ENCODE assay signal across 8 mouse cellular contexts in genomic region chr12:71768890-71769289, GRCm38 (mm10).
DNase-seq lines count a peak whose midpoint lies in the region; ATAC-seq and TF ChIP-seq lines count a peak whose summit lies in the region.

No protein-coding gene starts in this region.

- peak overlapping the region; percentile 35 for H3K4me3 ChIP-seq in heart, embryonic 12.5 days
- H3K4me3 ChIP-seq in G1E (ENCODE audit: low read depth, low read length): no peak overlapping the region
- no peak overlapping the region for H3K4me3 ChIP-seq in hindbrain, embryonic 12.5 days

- no peak for ATAC-seq in heart, embryonic 12.5 days (ENCODE audit: insufficient number of reproducible peaks, low FRiP score)
- no peak for ATAC-seq in G1E (ENCODE audit: extremely low read depth, insufficient number of reproducible peaks, low FRiP score, poor library complexity, severe bottlenecking)
- ATAC-seq in hindbrain, embryonic 12.5 days (ENCODE audit: low FRiP score): no peak; the same call in 1 of the 2 replicates
- ATAC-seq in megakaryocyte-erythroid progenitor cell, adult 5-6 weeks (replicated peaks; ENCODE audit: low FRiP score, low TSS enrichment, poor library complexity, severe bottlenecking): 0 out of 2 replicates have a peak, but pooled peaks have one; percentile 27

- H3K4me2 ChIP-seq in heart, embryonic 12.5 days: peak overlapping the region; percentile 68
- peak overlapping the region; percentile 47 for H3K4me2 ChIP-seq in hindbrain, embryonic 12.5 days (replicated peaks)

- DNase-seq in heart, postnatal 25 days (ENCODE audit: low spot score): no peak
- DNase-seq in G1E (ENCODE audit: low spot score): peak; percentile 6
- DNase-seq in adrenal gland, postnatal 4 days (ENCODE audit: low spot score in 2 of 2): no peak
- DNase-seq in right cerebral cortex, adult 18-20 months: no peak
- no peak for DNase-seq in cerebellum, postnatal 4 days (ENCODE audit: low spot score in 2 of 2)

- H3K36me3 ChIP-seq in heart, embryonic 12.5 days: no peaks in the 10 kb centered on the region
- H3K36me3 ChIP-seq in G1E (replicated peaks): no peaks in the 10 kb centered on the region
- no peaks in the 10 kb centered on the region for H3K36me3 ChIP-seq in hindbrain, embryonic 12.5 days

- no peak overlapping the region for H3K27ac ChIP-seq in heart, embryonic 12.5 days (ENCODE audit: poor library complexity, severe bottlenecking)
- no peak overlapping the region for H3K27ac ChIP-seq in hindbrain, embryonic 12.5 days

- H3K4me1 ChIP-seq in heart, embryonic 12.5 days (replicated peaks): peaks cover 7% of the 10 kb centered on the region
- peaks cover 3% of the 10 kb centered on the region; the same call in 1 of the 2 replicates for H3K4me1 ChIP-seq in G1E (ENCODE audit: insufficient read depth, low read depth, low read length)
- H3K4me1 ChIP-seq in hindbrain, embryonic 12.5 days: no peaks in the 10 kb centered on the region; the same call in none of the 2 replicates

- TF ChIP-seq CTCF in G1E (IDR thresholded peaks at IDR 0.05; ENCODE audit: low read depth, low read length): no peak

- intact Hi-C loops in heart, postnatal 25 days (cut with DNase I): loop anchor here (1.0 to 10.0 kb wide), 3 partner anchors 61 to 646 kb away; no protein-coding TSS in a partner anchor

- 33% methylated on average over 9 of the region's 9 CpGs for WGBS in heart, embryonic 12.5 days
- 33% methylated on average over 9 of the region's 9 CpGs for WGBS in hindbrain, embryonic 12.5 days

- H3K9ac ChIP-seq in heart, embryonic 12.5 days: peak overlapping the region; percentile 58; the same call in 1 of the 2 replicates
- no peak overlapping the region for H3K9ac ChIP-seq in hindbrain, embryonic 12.5 days

- peaks cover 5% of the 10 kb centered on the region; the same call in 1 of the 2 replicates for H3K9me3 ChIP-seq in heart, embryonic 12.5 days (replicated peaks)
- H3K9me3 ChIP-seq in G1E (replicated peaks): no peaks in the 10 kb centered on the region
- H3K9me3 ChIP-seq in hindbrain, embryonic 12.5 days (replicated peaks): no peaks in the 10 kb centered on the region

- no peaks in the 10 kb centered on the region for H3K27me3 ChIP-seq in heart, embryonic 12.5 days (replicated peaks)
- peaks cover 20% of the 10 kb centered on the region for H3K27me3 ChIP-seq in G1E (ENCODE audit: insufficient read depth, low read length)
- no peaks in the 10 kb centered on the region for H3K27me3 ChIP-seq in hindbrain, embryonic 12.5 days
